Mouse (Mus musculus) erythroblast, adult 5-6 weeks (primary cell): ENCODE results near the gene Acer2. TPM values are rescaled to one million over a fixed set of nuclear protein-coding genes. Genes with fewer than 3 reads are reported as not detected.

Experiments used
- ATAC-seq: replicated peaks from 2 replicates; pipeline ENCODE4 v1.8.0; 2016; ENCODE audit warnings: moderate number of reproducible peaks, mild to moderate bottlenecking, moderate TSS enrichment, inconsistent platforms; ENCODE audit not compliant: poor library complexity, low FRiP score, severe bottlenecking
- total RNA-seq, 2 experiments: library from RNA; stranded (forward) in 1 of 2; stranded (reverse) in 1 of 2; fragments of 150-400 nt in 1 of 2; fragments of 200-764, 138-1000 nt in 1 of 2; gene quantifications; 2 replicates each; pipeline versions ENCODE4 v1.2.3 to v1.2.4; 2015 to 2017; ENCODE audit warnings: low replicate concordance in 2 of 2

The Acer2 gene
- total RNA-seq, 2 experiments from 2014 or later = 0.43 TPM; not detected in 1

GRCm38 (mm10) chr4:86885790-86886159 is 11.6 kb downstream of the Acer2 start:
- no peak for ATAC-seq

GRCm38 (mm10) chr4:86886160-86886878 is 12.1 kb downstream of the Acer2 start:
- ATAC-seq = peak; percentile 58; the same call in 1 of the 2 replicates

GRCm38 (mm10) chr4:86887879-86888278 is 13.7 kb downstream of the Acer2 start:
- ATAC-seq = no peak

DNA sequence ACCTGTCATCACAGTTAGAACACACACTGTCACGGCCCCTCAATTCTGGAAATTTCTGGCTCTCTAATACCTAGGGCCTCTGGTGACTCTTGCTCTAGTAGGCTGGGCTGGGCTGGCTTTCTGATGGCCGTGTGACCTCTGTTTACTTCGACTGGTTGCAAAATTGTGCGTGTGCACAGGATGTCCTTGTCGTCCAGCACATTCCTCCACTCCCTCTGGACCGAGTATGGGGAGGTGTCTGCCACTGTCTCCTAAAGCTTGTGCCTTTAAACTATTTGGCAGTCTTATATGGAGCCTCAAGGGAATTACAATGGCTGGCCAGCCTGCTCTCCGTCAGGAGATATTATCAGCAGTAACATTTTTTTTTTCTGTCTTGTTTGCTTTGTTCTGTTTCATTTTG is 23.2 kb downstream of the Acer2 start:
- ATAC-seq = no peak

DNA sequence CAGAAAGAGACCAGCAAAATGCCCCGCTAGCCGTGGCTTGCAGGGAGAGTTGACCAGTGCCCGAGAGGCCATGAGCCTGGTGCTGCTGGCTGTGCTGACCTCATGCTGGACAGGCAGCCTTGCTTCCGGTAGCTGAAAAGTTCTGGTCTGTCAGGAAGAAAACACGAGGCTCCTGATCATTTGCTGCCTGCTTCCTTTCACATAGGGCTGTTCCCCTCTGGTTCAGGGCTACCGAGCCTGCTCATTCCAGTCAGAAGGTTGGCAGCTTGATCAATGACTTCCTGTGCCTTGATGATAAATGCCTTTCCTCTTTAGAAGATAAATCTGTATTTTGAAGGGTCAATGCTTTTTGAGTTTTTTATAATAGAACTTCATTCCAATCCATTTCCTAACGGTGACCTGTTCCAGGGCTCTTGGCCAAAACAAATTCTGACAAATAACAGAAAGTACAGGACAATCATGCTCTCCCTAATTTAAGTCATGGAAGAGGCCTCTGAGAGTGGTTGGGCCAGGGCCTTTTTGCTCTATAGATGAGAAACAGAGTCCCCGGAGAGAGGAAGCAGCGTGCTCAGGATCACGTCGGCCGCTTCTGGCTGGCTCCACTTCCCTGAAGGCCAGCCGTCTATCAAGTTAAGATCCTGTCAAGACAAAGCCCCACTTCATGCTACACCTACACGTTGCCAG is 24.7 kb downstream of the Acer2 start:
- ATAC-seq = no peak

DNA sequence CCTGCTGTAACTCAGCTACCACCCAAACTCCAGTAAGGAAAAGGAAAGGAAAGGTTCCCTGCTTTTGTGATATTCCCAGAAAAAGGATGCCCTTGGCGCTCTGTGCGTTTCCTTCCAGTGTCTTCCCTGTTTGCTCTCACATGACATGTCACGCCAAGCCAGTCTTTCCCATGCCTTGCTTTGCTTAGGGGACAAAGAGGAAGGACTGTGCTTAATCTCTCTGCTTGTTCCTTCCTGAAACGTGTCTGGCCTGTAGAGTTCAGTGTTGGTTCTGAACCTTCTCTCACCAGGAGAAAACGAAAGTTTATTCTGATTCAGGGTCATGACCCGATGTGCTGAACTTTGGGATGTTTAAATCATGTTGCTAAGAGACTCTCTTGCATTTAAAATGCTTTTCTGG is 28.2 kb downstream of the Acer2 start:
- ATAC-seq = no peak

DNA sequence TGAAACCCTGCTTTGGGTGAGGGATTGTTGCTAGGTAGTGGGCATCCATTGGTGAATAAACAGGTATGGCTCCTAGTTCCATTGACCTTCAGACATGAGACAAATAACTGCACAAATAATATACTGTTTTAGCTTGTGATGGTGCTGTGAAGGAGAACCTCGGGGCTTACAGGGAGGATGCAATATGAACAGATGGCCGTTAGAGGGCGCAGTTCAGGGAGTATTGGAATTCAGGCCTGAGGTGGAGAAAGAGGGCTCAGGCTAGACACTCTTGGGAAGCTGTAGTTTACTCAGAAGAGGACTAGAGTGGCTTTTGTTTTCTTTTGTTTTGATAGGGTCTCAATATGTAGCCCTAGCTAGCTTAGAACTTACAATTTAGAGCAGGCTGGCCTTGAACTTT is 30.8 kb downstream of the Acer2 start:
- ATAC-seq = no peak

- ATAC-seq = no peak
Observed at GRCm38 (mm10) chr4:86905869-86906268, 31.7 kb downstream of the Acer2 start.

GRCm38 (mm10) chr4:86911576-86912341 is 37.6 kb downstream of the Acer2 start:
- no peak for ATAC-seq

GRCm38 (mm10) chr4:86912757-86913156 is 38.6 kb downstream of the Acer2 start:
- no peak for ATAC-seq

- no peak for ATAC-seq
Observed at GRCm38 (mm10) chr4:86916062-86916461, 41.9 kb downstream of the Acer2 start.

- ATAC-seq = no peak
Observed at GRCm38 (mm10) chr4:86923476-86924055, 49.4 kb downstream of the Acer2 start.

- ATAC-seq = no peak
Observed at GRCm38 (mm10) chr4:86924804-86925458, 50.7 kb downstream of the Acer2 start.

DNA sequence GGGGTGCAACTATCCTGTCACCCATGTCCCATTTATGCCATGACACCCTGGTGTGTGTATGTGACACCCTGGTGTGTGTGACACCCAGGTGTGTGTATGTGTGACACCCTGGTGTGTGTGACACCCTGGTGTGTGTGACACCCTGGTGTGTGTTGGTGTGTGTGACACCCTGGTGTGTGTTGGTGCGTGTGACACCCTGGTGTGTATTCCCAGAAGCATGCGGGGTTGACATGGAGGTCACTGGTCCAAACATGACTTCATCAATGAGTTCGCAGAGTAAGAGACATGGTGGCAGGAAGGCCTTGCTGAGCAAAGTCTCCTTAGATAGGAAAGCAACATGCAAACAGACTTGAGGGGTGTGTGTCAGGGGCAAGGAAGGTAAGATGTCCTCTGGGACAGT is 52.8 kb downstream of the Acer2 start:
- no peak for ATAC-seq

DNA sequence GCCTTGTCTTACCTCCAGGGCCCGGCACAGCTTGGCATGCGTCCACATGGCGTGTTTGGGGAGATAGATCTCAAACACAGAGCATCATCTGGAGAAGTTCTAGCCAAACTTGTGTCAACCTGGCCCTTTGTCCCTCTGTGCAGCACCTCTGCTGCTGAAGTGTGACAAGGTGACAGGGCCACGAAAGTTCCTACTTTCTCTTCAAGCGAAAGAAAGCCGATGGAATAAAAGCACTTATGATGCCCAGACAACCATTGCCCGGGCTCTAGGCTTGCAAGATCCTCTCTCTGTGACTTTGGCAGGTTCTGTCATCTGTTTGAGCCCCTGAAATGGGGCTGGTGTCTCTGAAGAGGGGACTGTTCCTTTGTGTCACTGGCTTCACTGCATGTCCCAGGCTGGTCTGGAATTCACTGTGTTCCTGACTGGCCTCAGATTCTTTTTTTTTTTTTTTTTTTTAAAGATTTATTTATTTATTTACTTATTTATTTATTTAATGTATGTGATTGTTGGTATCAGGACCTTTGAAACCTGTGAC is 56.0 kb downstream of the Acer2 start:
- no peak for ATAC-seq

- ATAC-seq = no peak
Observed at GRCm38 (mm10) chr4:86930636-86931456, 56.6 kb downstream of the Acer2 start.

GRCm38 (mm10) chr4:86933026-86933425 is 58.8 kb downstream of the Acer2 start:
- ATAC-seq = no peak

GRCm38 (mm10) chr4:86936217-86936616 is 62.0 kb downstream of the Acer2 start:
- no peak for ATAC-seq

DNA sequence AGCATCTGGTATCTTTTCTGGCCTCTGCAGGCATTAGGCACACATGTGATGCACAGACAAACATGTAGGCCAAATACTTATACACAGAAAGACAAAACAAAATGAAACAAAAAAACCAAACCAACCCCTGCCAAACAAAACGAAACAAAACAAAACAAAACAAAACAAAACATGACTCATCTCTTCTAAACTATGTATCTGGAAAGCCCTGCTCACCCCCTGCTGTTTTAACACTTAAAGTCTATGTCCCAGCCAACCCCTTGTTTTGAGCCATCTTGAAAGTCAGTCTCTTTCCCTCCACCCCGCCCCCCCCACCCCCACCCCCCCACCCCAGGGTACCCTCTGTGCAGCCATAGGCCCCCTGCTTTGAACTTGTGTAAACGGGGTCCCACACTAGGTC is 62.5 kb downstream of the Acer2 start:
- ATAC-seq = no peak
